Mouse (Mus musculus): ENCODE measurements around the gene Arhgef2. TPM values are rescaled to one million over a fixed set of nuclear protein-coding genes. Genes with fewer than 3 reads are reported as not detected.
"Not testable (repeated sequence)": the region's sequence is repeated elsewhere in the genome, so short reads cannot be mapped to it uniquely, and the experiment has no call there.

Gene Arhgef2
- polyA plus RNA-seq, 1 experiment from 2014 or later, result 102 TPM

GRCm38 (mm10) chr3:88592942-88593576 is 12.7 kb upstream of the Arhgef2 start:
- Histone ChIP-seq H3K9me3 (replicated peaks; ENCODE audit: control insufficient read depth, low read length) (no peaks in the 10 kb centered on the region), H3K4me2 (no peak overlapping the region; the same call in 1 of the 2 replicates), H3K27ac (ENCODE audit: low read depth, low read length) (no peak overlapping the region), H3K27me3 (ENCODE audit: control insufficient read depth, insufficient read depth, low read length) (no peaks in the 10 kb centered on the region), H3K9ac (ENCODE audit: low read depth, low read length) (no peak overlapping the region), H3K4me3 (ENCODE audit: low read depth, low read length) (no peak overlapping the region), H3K4me1 (ENCODE audit: control insufficient read depth, insufficient read depth, low read length) (peaks cover 28% of the 10 kb centered on the region), H3K36me3 (ENCODE audit: control insufficient read depth, insufficient read depth, low read length) (peaks cover 2% of the 10 kb centered on the region)
- WGBS (ENCODE audit: insufficient replicate concordance), result 70% methylated on average over 10 of the region's 10 CpGs
- ATAC-seq (replicated peaks; ENCODE audit: insufficient number of reproducible peaks, low FRiP score, low TSS enrichment), result no peak

GRCm38 (mm10) chr3:88593893-88594580 is 11.7 kb upstream of the Arhgef2 start:
- H3K4me3 ChIP-seq (ENCODE audit: low read depth, low read length), result no peak overlapping the region
- no peak overlapping the region for H3K4me2 ChIP-seq
- peaks cover 28% of the 10 kb centered on the region for H3K4me1 ChIP-seq (ENCODE audit: control insufficient read depth, insufficient read depth, low read length)
- H3K27me3 ChIP-seq (ENCODE audit: control insufficient read depth, insufficient read depth, low read length), result no peaks in the 10 kb centered on the region
- H3K36me3 ChIP-seq (ENCODE audit: control insufficient read depth, insufficient read depth, low read length), result no peaks in the 10 kb centered on the region
- H3K9ac ChIP-seq (ENCODE audit: low read depth, low read length), result 0 out of 2 replicates have a peak overlapping the region, but pooled peaks have one; percentile 28
- H3K27ac ChIP-seq (ENCODE audit: low read depth, low read length), result no peak overlapping the region
- ATAC-seq (replicated peaks; ENCODE audit: insufficient number of reproducible peaks, low FRiP score, low TSS enrichment), result no peak
- WGBS (ENCODE audit: insufficient replicate concordance), result 43% methylated on average over 10 of the region's 10 CpGs
- H3K9me3 ChIP-seq (replicated peaks; ENCODE audit: control insufficient read depth, low read length), result no peaks in the 10 kb centered on the region

GRCm38 (mm10) chr3:88596547-88596946 is 9.2 kb upstream of the Arhgef2 start:
- H3K27me3 ChIP-seq (ENCODE audit: control insufficient read depth, insufficient read depth, low read length); H3K9ac ChIP-seq (ENCODE audit: low read depth, low read length); H3K4me2 ChIP-seq; H3K4me3 ChIP-seq (ENCODE audit: low read depth, low read length); H3K9me3 ChIP-seq (replicated peaks; ENCODE audit: control insufficient read depth, low read length); H3K27ac ChIP-seq (ENCODE audit: low read depth, low read length); ATAC-seq (replicated peaks; ENCODE audit: insufficient number of reproducible peaks, low FRiP score, low TSS enrichment); H3K36me3 ChIP-seq (ENCODE audit: control insufficient read depth, insufficient read depth, low read length): not testable (repeated sequence)
- H3K4me1 ChIP-seq (ENCODE audit: control insufficient read depth, insufficient read depth, low read length), result peaks cover 14% of the 10 kb centered on the region
- 84% methylated on average over 4 of the region's 4 CpGs for WGBS (ENCODE audit: insufficient replicate concordance)

GRCm38 (mm10) chr3:88602466-88602865 is 3.3 kb upstream of the Arhgef2 start:
- no peaks in the 10 kb centered on the region; the same call in 1 of the 2 replicates for H3K4me1 ChIP-seq (ENCODE audit: control insufficient read depth, insufficient read depth, low read length)
- no peak overlapping the region for H3K9ac ChIP-seq (ENCODE audit: low read depth, low read length)
- H3K36me3 ChIP-seq (ENCODE audit: control insufficient read depth, insufficient read depth, low read length), result no peaks in the 10 kb centered on the region
- WGBS (ENCODE audit: insufficient replicate concordance), result 82% methylated on average over 4 of the region's 4 CpGs
- no peak overlapping the region for H3K4me3 ChIP-seq (ENCODE audit: low read depth, low read length)
- H3K9me3 ChIP-seq (replicated peaks; ENCODE audit: control insufficient read depth, low read length), result no peaks in the 10 kb centered on the region
- H3K4me2 ChIP-seq, result no peak overlapping the region
- H3K27ac ChIP-seq (ENCODE audit: low read depth, low read length), result no peak overlapping the region
- no peak for ATAC-seq (replicated peaks; ENCODE audit: insufficient number of reproducible peaks, low FRiP score, low TSS enrichment)
- H3K27me3 ChIP-seq (ENCODE audit: control insufficient read depth, insufficient read depth, low read length), result no peaks in the 10 kb centered on the region

GRCm38 (mm10) chr3:88603714-88604161 is 2.0 kb upstream of the Arhgef2 start:
- no peak overlapping the region for H3K4me2 ChIP-seq
- no peak; the same call in 1 of the 2 replicates for ATAC-seq (replicated peaks; ENCODE audit: insufficient number of reproducible peaks, low FRiP score, low TSS enrichment)
- H3K9me3 ChIP-seq (replicated peaks; ENCODE audit: control insufficient read depth, low read length), result no peaks in the 10 kb centered on the region
- H3K36me3 ChIP-seq (ENCODE audit: control insufficient read depth, insufficient read depth, low read length), result no peaks in the 10 kb centered on the region
- 0 out of 2 replicates have a peak overlapping the region, but pooled peaks have one; percentile 32 for H3K27ac ChIP-seq (ENCODE audit: low read depth, low read length)
- H3K9ac ChIP-seq (ENCODE audit: low read depth, low read length), result no peak overlapping the region
- peaks cover 8% of the 10 kb centered on the region for H3K4me1 ChIP-seq (ENCODE audit: control insufficient read depth, insufficient read depth, low read length)
- no peaks in the 10 kb centered on the region for H3K27me3 ChIP-seq (ENCODE audit: control insufficient read depth, insufficient read depth, low read length)
- 21% methylated on average over 6 of the region's 6 CpGs for WGBS (ENCODE audit: insufficient replicate concordance)
- no peak overlapping the region for H3K4me3 ChIP-seq (ENCODE audit: low read depth, low read length)

- no peaks in the 10 kb centered on the region for H3K9me3 ChIP-seq (replicated peaks; ENCODE audit: control insufficient read depth, low read length)
- no peak overlapping the region for H3K4me2 ChIP-seq
- H3K36me3 ChIP-seq (ENCODE audit: control insufficient read depth, insufficient read depth, low read length), result no peaks in the 10 kb centered on the region
- H3K4me3 ChIP-seq (ENCODE audit: low read depth, low read length), result no peak overlapping the region
- no peak overlapping the region for H3K9ac ChIP-seq (ENCODE audit: low read depth, low read length)
- no peaks in the 10 kb centered on the region for H3K27me3 ChIP-seq (ENCODE audit: control insufficient read depth, insufficient read depth, low read length)
- no peak overlapping the region for H3K27ac ChIP-seq (ENCODE audit: low read depth, low read length)
- WGBS (ENCODE audit: insufficient replicate concordance), result 88% methylated on average over 7 of the region's 7 CpGs
- ATAC-seq (replicated peaks; ENCODE audit: insufficient number of reproducible peaks, low FRiP score, low TSS enrichment), result no peak
- peaks cover 8% of the 10 kb centered on the region for H3K4me1 ChIP-seq (ENCODE audit: control insufficient read depth, insufficient read depth, low read length)
Measured at GRCm38 (mm10) chr3:88604863-88605262, 903 bp upstream of the Arhgef2 start.

GRCm38 (mm10) chr3:88607065-88607757 is 1.4 kb downstream of the Arhgef2 start:
- H3K27me3 ChIP-seq (ENCODE audit: control insufficient read depth, insufficient read depth, low read length), result no peaks in the 10 kb centered on the region
- H3K4me3 ChIP-seq (ENCODE audit: low read depth, low read length), result peak overlapping the region; percentile 24
- ATAC-seq (replicated peaks; ENCODE audit: insufficient number of reproducible peaks, low FRiP score, low TSS enrichment), result peak; percentile 72
- H3K4me1 ChIP-seq (ENCODE audit: control insufficient read depth, insufficient read depth, low read length), result peaks cover 8% of the 10 kb centered on the region
- no peak overlapping the region for H3K27ac ChIP-seq (ENCODE audit: low read depth, low read length)
- no peaks in the 10 kb centered on the region for H3K36me3 ChIP-seq (ENCODE audit: control insufficient read depth, insufficient read depth, low read length)
- WGBS (ENCODE audit: insufficient replicate concordance), result under 1% methylated on average over 20 of the region's 20 CpGs
- no peaks in the 10 kb centered on the region for H3K9me3 ChIP-seq (replicated peaks; ENCODE audit: control insufficient read depth, low read length)
- H3K4me2 ChIP-seq, result peak overlapping the region; percentile 67
- peak overlapping the region; percentile 61 for H3K9ac ChIP-seq (ENCODE audit: low read depth, low read length)

- H3K4me3 ChIP-seq (ENCODE audit: low read depth, low read length), result peak overlapping the region; percentile 24
- no peak overlapping the region for H3K27ac ChIP-seq (ENCODE audit: low read depth, low read length)
- H3K9ac ChIP-seq (ENCODE audit: low read depth, low read length), result peak overlapping the region; percentile 61; the same call in 1 of the 2 replicates
- WGBS (ENCODE audit: insufficient replicate concordance), result 17% methylated on average over 10 of the region's 10 CpGs
- ATAC-seq (replicated peaks; ENCODE audit: insufficient number of reproducible peaks, low FRiP score, low TSS enrichment), result 0 out of 2 replicates have a peak, but pooled peaks have one; percentile 14
- H3K9me3 ChIP-seq (replicated peaks; ENCODE audit: control insufficient read depth, low read length), result no peaks in the 10 kb centered on the region
- H3K4me2 ChIP-seq, result peak overlapping the region; percentile 67
- H3K36me3 ChIP-seq (ENCODE audit: control insufficient read depth, insufficient read depth, low read length), result no peaks in the 10 kb centered on the region
- H3K27me3 ChIP-seq (ENCODE audit: control insufficient read depth, insufficient read depth, low read length), result no peaks in the 10 kb centered on the region
- peaks cover 8% of the 10 kb centered on the region for H3K4me1 ChIP-seq (ENCODE audit: control insufficient read depth, insufficient read depth, low read length)
Measured at GRCm38 (mm10) chr3:88607758-88608138, 2.0 kb downstream of the Arhgef2 start.
